Mouse (Mus musculus) spleen, adult 10 weeks (tissue): ENCODE data around the gene Dbx1. TPM values are rescaled to one million over a fixed set of nuclear protein-coding genes. Genes with fewer than 3 reads are reported as not detected.

ENCODE experiments used
- polyA plus RNA-seq: library from polyadenylated mRNA; stranded (reverse); fragments of 350-450 nt; fragmentation: Illumina TruSeq; extraction: RNeasy Lipid Tissue Mini Kit (QIAGEN cat#74804); gene quantifications from one replicate; pipeline ENCODE4 v1.2.3, GENCODE M21; 2015; ENCODE audit warnings: low replicate concordance; ENCODE audit not compliant: insufficient read depth

Gene Dbx1
- not detected for polyA plus RNA-seq

GRCm38 (mm10) chr7:49636491-49637115 lies at the start of gene Dbx1:
TSS of gene Dbx1 (minus strand) at chr7:49636849.

Other genes starting within 250 kb of the Dbx1 start
- gene Htatip2, start 122.3 kb upstream of the Dbx1 start, polyA plus RNA-seq = 23.0 TPM
- 38.1 TPM for gene Prmt3, start 141.5 kb upstream of the Dbx1 start, polyA plus RNA-seq